Mouse (Mus musculus) heart, adult 2 months (tissue): Measurements from ENCODE around the gene Cfap77.

Source experiments
- CTCF ChIP-seq: fragments of 200-600 bp; IDR thresholded peaks from 2 replicates; pipeline ENCODE4 v1.8.1; 2022; ENCODE audit warnings: antibody characterized with exemption, mild to moderate bottlenecking, moderate library complexity
- EP300 ChIP-seq: fragments of 200-500 bp; IDR thresholded peaks from 2 replicates; pipeline ENCODE4 v1.6.1; 2011; ENCODE audit warnings: low read depth, low read length, control low read depth; ENCODE audit not compliant: insufficient read depth
- POLR2A ChIP-seq: fragments of 200-500 bp; IDR thresholded peaks from 2 replicates; pipeline ENCODE4 v1.6.1; 2011; ENCODE audit warnings: mild to moderate bottlenecking, low read depth, low read length, control low read depth; ENCODE audit not compliant: insufficient read depth

DNA sequence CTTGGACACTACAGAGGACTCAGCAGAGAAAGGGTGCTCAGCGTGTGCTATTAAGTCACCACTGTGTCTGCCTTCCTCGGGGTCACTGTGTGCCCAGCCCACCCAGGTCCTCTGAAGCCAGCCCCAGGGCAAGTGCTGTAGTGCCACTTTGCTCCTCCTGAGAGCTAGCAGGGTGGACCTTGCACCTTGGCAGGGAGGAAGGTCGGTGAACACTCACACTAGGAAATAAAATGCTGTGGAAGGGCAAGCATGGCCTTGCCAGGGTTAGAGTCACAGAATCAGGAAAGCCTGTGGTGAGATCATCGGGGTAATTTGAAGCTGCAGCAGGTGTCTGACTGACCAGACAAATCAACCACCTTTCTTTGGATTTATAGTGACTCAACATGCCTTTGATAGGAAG is 149.3 kb downstream of the Cfap77 start:
- TF ChIP-seq CTCF (no peak), POLR2A (no peak), EP300 (no peak)
